Mouse (Mus musculus) hindbrain, embryonic 14.5 days (tissue): ENCODE data around the gene Rpn1. TPM values are rescaled to one million over a fixed set of nuclear protein-coding genes. Genes with fewer than 3 reads are reported as not detected.

ENCODE experiments used
- ATAC-seq: fragments of 200-750 bp; cut with Nextera tagmentation; 2 replicates; pipeline ENCODE4 v1.8.0; 2017; ENCODE audit warnings: moderate number of reproducible peaks, mild to moderate bottlenecking, moderate TSS enrichment, moderate library complexity; ENCODE audit not compliant: low FRiP score
- DNase-seq: peaks from one replicate; pipeline ENCODE4 v3.0.0-alpha.2; 2015; ENCODE audit warnings: low spot score
- H3K27ac ChIP-seq: fragments of 300-500 bp; sonication (generic); 2 replicates; pipeline ENCODE4 v1.5.1; 2014; ENCODE audit warnings: mild to moderate bottlenecking, moderate library complexity
- H3K27me3 ChIP-seq: fragments of 300-500 bp; sonication (generic); 2 replicates; pipeline ENCODE4 v1.6.1; 2014; ENCODE audit warnings: mild to moderate bottlenecking, low read length, mixed read lengths; ENCODE audit not compliant: control insufficient read depth, insufficient read depth
- H3K36me3 ChIP-seq: fragments of 300-500 bp; sonication (generic); replicated peaks from 2 replicates; pipeline ENCODE4 v1.6.1; 2014; ENCODE audit not compliant: control insufficient read depth, insufficient read depth
- H3K4me1 ChIP-seq: fragments of 300-500 bp; sonication (generic); replicated peaks from 2 replicates; pipeline ENCODE4 v1.6.1; 2014; ENCODE audit warnings: antibody characterized with exemption, low read length, mixed read lengths; ENCODE audit not compliant: control insufficient read depth, insufficient read depth
- H3K4me2 ChIP-seq: fragments of 300-500 bp; sonication (generic); replicated peaks from 2 replicates; pipeline ENCODE4 v1.6.1; 2014; ENCODE audit warnings: mild to moderate bottlenecking, moderate library complexity
- H3K4me3 ChIP-seq: fragments of 300-500 bp; sonication (generic); replicated peaks from 2 replicates; pipeline ENCODE4 v1.5.1; 2014; ENCODE audit warnings: mild to moderate bottlenecking, low read length
- H3K9ac ChIP-seq: fragments of 300-500 bp; sonication (generic); 2 replicates; pipeline ENCODE4 v1.6.1; 2014
- H3K9me3 ChIP-seq: fragments of 300-500 bp; sonication (generic); 2 replicates; pipeline ENCODE4 v1.6.1; 2016; ENCODE audit warnings: low read length; ENCODE audit not compliant: control insufficient read depth
- WGBS: fragments of 180-500 bp; shearing (Covaris S2); extraction: QIAGEN DNeasy Blood & Tissue Kit; methylation state at CpG from one replicate; pipeline ENCODE4 v1.1.7; 2014; 5-methylcytosine and 5-hydroxymethylcytosine counted together
- polyA plus RNA-seq: library from polyadenylated mRNA; unstranded; fragments of >200 nt; fragmentation: Nextera tagmentation; extraction: Ambion mirVana; gene quantifications from 2 replicates; pipeline ENCODE4 v1.2.1, GENCODE M21; 2014

Rpn1 gene
- polyA plus RNA-seq, 1 experiment from 2014 or later: 301 TPM

DNA sequence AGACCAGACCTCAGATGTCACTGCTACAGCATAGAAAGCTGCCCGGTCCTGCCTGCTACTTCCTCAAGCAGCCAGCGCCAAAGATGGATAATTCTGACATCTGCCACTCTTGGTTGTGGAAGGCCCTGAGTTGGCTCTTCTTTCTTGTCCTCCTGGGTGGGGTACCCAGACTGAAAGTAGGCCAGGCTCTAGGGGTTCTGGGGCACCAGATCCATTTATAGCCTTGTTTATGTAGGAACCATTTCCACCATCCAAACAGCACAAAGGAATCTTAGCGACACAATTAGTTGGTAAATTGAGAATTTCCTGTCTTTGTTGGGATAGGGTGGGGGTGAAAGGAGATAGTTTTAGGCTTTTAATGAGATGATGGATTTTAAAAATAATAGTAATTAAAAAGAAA is 54.2 kb downstream of the Rpn1 start:
- Histone ChIP-seq H3K4me2 (no peak overlapping the region), H3K27me3 (no peaks in the 10 kb centered on the region), H3K36me3 (no peaks in the 10 kb centered on the region), H3K9ac (no peak overlapping the region), H3K27ac (no peak overlapping the region), H3K9me3 (no peaks in the 10 kb centered on the region), H3K4me1 (peaks cover 9% of the 10 kb centered on the region), H3K4me3 (no peak overlapping the region)
- ATAC-seq (no peak), DNase-seq (no peak)
- 92% methylated on average over 3 of the region's 3 CpGs for WGBS

DNA sequence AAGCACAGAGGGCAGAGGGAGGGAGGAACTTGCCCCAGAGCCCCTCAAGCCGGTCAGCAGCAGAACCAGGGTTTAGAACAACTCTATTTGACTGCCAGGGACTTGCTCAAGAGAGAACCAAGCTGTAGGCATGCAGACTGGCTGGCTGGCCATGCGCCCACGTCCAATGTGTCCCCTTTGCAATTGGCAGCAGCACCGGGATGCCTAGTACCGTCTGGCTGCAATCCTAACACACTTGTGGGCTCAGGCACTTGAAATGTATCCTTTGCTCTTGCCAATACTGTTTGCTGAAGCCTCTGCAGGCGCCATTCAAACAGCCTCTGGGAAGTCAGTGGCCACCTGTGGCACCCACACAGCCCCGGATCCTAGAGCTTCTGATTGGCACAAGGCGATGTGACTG is 56.0 kb downstream of the Rpn1 start:
- H3K9me3 ChIP-seq: no peaks in the 10 kb centered on the region
- H3K27me3 ChIP-seq: no peaks in the 10 kb centered on the region
- peaks cover 9% of the 10 kb centered on the region for H3K4me1 ChIP-seq
- H3K27ac ChIP-seq: no peak overlapping the region
- ATAC-seq (no peak), DNase-seq (no peak)
- H3K36me3 ChIP-seq: no peaks in the 10 kb centered on the region
- H3K4me3 ChIP-seq: no peak overlapping the region
- no peak overlapping the region for H3K4me2 ChIP-seq
- 63% methylated on average over 8 of the region's 8 CpGs for WGBS
- H3K9ac ChIP-seq: no peak overlapping the region

DNA sequence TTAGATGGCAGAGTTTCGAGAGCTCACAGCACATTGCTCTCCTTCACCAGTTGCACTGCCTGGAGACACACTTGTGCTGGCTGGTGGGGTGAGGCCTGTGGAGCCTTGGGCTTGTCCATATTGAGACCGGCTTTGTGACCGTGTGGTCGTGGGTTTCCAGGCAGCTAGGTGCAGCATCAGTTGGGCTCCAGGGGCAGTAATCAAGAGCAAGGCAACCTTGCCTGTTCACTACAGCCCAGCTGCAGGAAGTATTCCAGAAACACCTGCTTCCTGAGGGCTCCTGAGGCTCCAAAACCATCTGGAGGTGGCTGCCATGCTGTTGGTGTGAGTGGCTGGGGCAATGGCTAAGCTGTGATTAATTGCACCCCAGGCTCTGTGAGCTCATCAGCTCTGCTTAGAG is 61.5 kb downstream of the Rpn1 start:
- ATAC-seq (no peak), DNase-seq (no peak)
- Histone ChIP-seq H3K27ac (no peak overlapping the region), H3K27me3 (no peaks in the 10 kb centered on the region), H3K4me1 (no peaks in the 10 kb centered on the region), H3K9ac (no peak overlapping the region), H3K4me3 (no peak overlapping the region), H3K36me3 (no peaks in the 10 kb centered on the region), H3K4me2 (no peak overlapping the region), H3K9me3 (no peaks in the 10 kb centered on the region)
- WGBS: 73% methylated on average over 4 of the region's 4 CpGs

DNA sequence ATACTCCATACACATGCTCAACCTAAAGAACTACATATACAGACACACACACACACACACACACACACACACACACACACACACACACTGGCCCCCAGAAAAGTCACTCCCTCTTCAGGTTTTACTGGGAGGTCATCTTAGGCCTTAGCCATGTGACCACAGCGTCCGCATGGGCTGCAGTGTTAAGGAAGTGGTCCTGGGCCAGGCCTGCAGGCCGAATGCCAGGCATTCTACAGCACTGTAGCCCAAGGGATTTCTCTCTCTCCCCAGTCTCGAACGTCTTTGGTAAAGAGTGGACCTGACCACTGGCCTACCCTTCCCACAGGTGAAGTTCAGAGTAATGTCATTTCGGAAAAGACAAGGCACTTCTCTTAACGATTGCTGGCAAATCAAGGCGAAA is 62.3 kb downstream of the Rpn1 start:
- Histone ChIP-seq H3K4me1 (no peaks in the 10 kb centered on the region), H3K4me3 (no peak overlapping the region), H3K9ac (no peak overlapping the region), H3K36me3 (no peaks in the 10 kb centered on the region), H3K27ac (no peak overlapping the region), H3K4me2 (no peak overlapping the region), H3K27me3 (no peaks in the 10 kb centered on the region), H3K9me3 (no peaks in the 10 kb centered on the region)
- DNase-seq (no peak), ATAC-seq (no peak)
- WGBS: 87% methylated on average over 8 of the region's 8 CpGs

DNA sequence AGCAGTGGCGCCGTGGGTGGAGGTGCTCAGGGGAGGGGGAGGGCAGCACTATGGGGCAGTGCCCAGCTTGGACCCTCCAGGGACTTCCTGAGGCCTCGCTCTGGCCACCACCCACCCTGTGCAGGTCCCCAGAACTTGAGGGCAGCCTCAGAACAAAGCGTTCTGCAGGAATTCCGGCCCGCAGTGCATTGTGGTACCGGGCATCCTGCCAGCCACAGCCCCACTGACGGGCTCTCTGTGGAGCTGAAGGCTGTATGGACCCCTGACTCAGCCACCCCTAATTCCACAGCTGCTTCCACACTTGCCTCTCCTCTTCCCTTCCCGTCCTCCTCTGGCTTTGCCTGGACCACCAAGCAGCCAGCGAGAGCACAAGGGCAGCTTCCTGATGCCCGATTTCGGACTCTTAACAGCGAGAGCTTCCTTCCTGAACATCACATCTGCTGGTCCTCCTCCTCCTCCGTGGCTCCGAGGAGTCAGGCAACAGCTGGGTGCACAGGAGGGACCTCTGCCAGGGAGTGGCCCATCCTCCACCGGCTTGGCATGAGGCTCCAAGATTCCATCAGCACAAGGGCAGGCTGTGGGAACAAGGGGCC is 63.2 kb downstream of the Rpn1 start:
- Histone ChIP-seq H3K9ac (no peak overlapping the region), H3K4me3 (no peak overlapping the region), H3K27me3 (no peaks in the 10 kb centered on the region), H3K9me3 (no peaks in the 10 kb centered on the region), H3K4me1 (no peaks in the 10 kb centered on the region), H3K4me2 (no peak overlapping the region), H3K27ac (no peak overlapping the region), H3K36me3 (no peaks in the 10 kb centered on the region)
- ATAC-seq: no peak
- no peak for DNase-seq
- WGBS: 68% methylated on average over 16 of the region's 16 CpGs

DNA sequence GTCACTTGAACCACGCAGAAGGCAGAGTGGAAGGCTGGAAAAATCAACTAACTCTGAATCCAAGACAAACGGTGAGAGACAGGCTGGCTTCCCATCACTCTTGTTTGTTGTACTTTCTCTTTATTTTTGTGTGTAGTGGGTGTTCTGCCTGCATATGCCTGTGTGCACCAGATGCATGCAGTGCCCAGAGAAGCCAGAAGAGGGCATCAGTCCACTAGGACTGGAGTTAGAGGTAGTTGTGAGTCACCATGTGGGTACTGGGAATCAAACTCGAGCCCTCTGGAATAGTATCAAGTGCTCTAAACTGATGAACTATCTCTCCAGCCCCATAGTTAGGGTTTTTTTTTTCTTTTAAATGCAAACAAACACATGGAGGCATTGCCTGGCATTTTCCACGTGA is 67.1 kb downstream of the Rpn1 start:
- WGBS: 74% methylated on average over 4 of the region's 4 CpGs
- H3K9me3 ChIP-seq: no peaks in the 10 kb centered on the region
- no peak overlapping the region for H3K9ac ChIP-seq
- ATAC-seq: no peak
- H3K4me1 ChIP-seq: no peaks in the 10 kb centered on the region
- no peak overlapping the region for H3K4me2 ChIP-seq
- H3K27me3 ChIP-seq: no peaks in the 10 kb centered on the region
- DNase-seq: no peak
- no peak overlapping the region for H3K4me3 ChIP-seq
- no peak overlapping the region for H3K27ac ChIP-seq
- H3K36me3 ChIP-seq: no peaks in the 10 kb centered on the region

DNA sequence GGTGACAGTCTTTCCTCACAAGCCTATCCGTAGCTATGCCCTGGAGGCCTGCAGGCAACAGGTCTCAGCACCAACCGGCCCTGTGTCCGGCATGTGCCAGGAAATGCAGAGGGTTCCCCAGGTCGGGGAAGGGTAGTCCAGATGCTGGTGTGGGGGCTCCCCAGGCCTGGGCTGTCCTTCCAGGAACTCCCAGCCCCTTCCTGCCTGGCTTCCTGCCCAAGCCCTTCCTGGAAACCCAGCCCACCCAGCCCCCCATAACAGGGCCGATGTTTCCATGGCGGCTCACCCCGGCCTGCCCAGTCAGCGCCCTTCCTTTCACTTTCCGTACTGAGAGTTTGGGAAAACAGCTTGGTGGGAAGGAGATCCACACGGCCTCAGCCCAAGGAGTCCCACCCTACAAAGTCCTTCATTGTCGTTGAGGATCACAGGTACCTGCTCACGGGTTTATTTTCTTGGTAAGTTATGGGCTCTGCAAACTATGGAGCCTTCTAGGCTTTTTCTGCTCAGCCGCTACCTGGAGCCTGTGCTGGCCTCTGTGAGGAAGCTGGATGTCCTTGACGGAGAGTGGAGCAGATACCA is 67.9 kb downstream of the Rpn1 start:
- Histone ChIP-seq H3K4me3 (no peak overlapping the region), H3K36me3 (no peaks in the 10 kb centered on the region), H3K4me2 (no peak overlapping the region), H3K9me3 (no peaks in the 10 kb centered on the region), H3K4me1 (no peaks in the 10 kb centered on the region), H3K27me3 (no peaks in the 10 kb centered on the region), H3K9ac (no peak overlapping the region), H3K27ac (no peak overlapping the region)
- 85% methylated on average over 14 of the region's 14 CpGs for WGBS
- no peak for ATAC-seq
- no peak for DNase-seq

DNA sequence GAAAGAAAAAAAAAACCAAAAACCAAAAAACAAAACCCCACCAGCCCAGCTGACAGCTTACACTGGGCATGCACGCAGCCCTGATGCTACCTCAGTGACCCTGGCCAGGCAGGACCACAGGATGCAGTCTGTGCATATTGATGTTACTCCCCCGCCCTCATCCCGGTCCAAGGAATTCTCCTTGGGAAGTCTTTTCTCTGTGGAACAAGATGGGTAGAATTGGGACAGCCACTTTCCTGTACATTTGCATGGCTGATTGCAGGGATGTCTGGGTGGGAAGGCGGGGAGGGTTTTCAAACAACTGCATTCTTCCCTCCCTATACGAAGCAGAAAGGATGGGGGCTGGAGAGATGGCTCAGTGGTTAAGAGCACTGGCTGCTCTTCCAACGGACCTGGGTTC is 68.7 kb downstream of the Rpn1 start:
- no peak overlapping the region for H3K27ac ChIP-seq
- H3K9me3 ChIP-seq: no peaks in the 10 kb centered on the region
- H3K36me3 ChIP-seq: no peaks in the 10 kb centered on the region
- no peak for ATAC-seq
- no peaks in the 10 kb centered on the region for H3K27me3 ChIP-seq
- H3K4me2 ChIP-seq: no peak overlapping the region
- H3K9ac ChIP-seq: no peak overlapping the region
- no peak overlapping the region for H3K4me3 ChIP-seq
- no peaks in the 10 kb centered on the region for H3K4me1 ChIP-seq
- 79% methylated on average over 6 of the region's 6 CpGs for WGBS
- DNase-seq: no peak
